ENCODE assay signal across 23 mouse cellular contexts in the genomic region with DNA sequence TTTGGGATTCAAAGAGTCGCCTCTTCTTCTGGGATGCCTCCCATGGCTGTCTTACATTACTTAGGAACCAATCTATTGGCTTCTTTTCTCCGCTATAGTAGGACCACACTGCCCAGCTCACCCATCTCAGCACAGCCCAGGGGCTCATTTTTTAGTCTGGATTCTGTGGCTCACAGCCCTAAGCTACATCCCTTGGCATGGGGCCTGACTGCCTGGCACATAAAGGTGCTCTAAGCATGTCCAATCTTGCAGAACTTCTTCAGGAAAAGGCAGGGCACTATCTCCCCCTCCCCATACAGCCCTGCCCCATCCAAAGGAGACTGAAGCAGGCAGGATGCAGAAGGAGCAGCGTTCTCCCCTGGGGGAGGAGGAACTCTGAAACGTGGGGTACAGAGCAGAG.
"Had no signal": no experiment of that assay in that cellular context is flagged by ENCODE, and none has a peak within 500 bp of the region (broad histone marks: within the 10 kb centered on the region; RNA-seq: fewer than 3 reads in every experiment).

No protein-coding gene starts in this region.

- H3K4me1 ChIP-seq: megakaryocyte, embryonic 14.5 days had no signal

- DNase-seq: kidney, adult 2 months; kidney, postnatal 10 days; kidney, postnatal 36 days; layer of hippocampus, postnatal 36 days; left cerebral cortex, postnatal 4 days; liver, postnatal 0 days; lung, postnatal 10 days; lung, postnatal 36 days; retina, postnatal 1 day; right cerebral cortex, postnatal 25 days; spleen, adult 18-20 months; thymus, postnatal 25 days had no signal

- H3K27ac ChIP-seq: limb, embryonic 15.5 days; liver, embryonic 14.5 days; lung, embryonic 15.5 days; stomach, embryonic 15.5 days had no signal

- ATAC-seq: liver, postnatal 0 days; midbrain, embryonic 13.5 days; midbrain, embryonic 16.5 days had no signal

- H3K27me3 ChIP-seq: limb, embryonic 15.5 days; lung, embryonic 15.5 days; midbrain, embryonic 13.5 days; neural tube, embryonic 13.5 days; stomach, embryonic 15.5 days had no signal

- H3K4me2 ChIP-seq: limb, embryonic 15.5 days; liver, embryonic 11.5 days; lung, embryonic 15.5 days; midbrain, embryonic 13.5 days; neural tube, embryonic 13.5 days; stomach, embryonic 15.5 days had no signal

- H3K36me3 ChIP-seq: lung, embryonic 15.5 days; neural tube, embryonic 13.5 days; stomach, embryonic 15.5 days had no signal

- H3K9me3 ChIP-seq: limb, embryonic 15.5 days; lung, embryonic 15.5 days; megakaryocyte, embryonic 14.5 days; midbrain, embryonic 10.5 days; midbrain, embryonic 13.5 days; neural tube, embryonic 13.5 days; stomach, embryonic 15.5 days had no signal

- H3K9ac ChIP-seq: limb, embryonic 15.5 days; liver, embryonic 14.5 days; liver, postnatal 0 days; lung, embryonic 15.5 days; midbrain, embryonic 13.5 days; neural tube, embryonic 13.5 days; stomach, embryonic 15.5 days had no signal

- H3K4me3 ChIP-seq: limb, embryonic 15.5 days; lung, embryonic 15.5 days; megakaryocyte, embryonic 14.5 days; midbrain, embryonic 10.5 days; midbrain, embryonic 13.5 days; myocyte; neural tube, embryonic 13.5 days; stomach, embryonic 15.5 days had no signal
